Mouse (Mus musculus) embryonic facial prominence, embryonic 11.5 days (tissue): ENCODE data around the gene Wnt6. TPM values are rescaled to one million over a fixed set of nuclear protein-coding genes. Genes with fewer than 3 reads are reported as not detected.

Experiments
- ATAC-seq: fragments of 200-750 bp; cut with Nextera tagmentation; replicated peaks from 2 replicates; pipeline ENCODE4 v1.8.0; 2017; ENCODE audit warnings: low read depth; ENCODE audit not compliant: insufficient number of reproducible peaks, low FRiP score, low TSS enrichment
- DNase-seq: peaks from one replicate; pipeline ENCODE4 v3.0.0-alpha.2; 2015; ENCODE audit warnings: low spot score
- H3K27ac ChIP-seq: fragments of 300-500 bp; sonication (generic); replicated peaks from 2 replicates; pipeline ENCODE4 v1.5.1; 2014; ENCODE audit warnings: mild to moderate bottlenecking, low read depth, low read length, control low read depth
- H3K27me3 ChIP-seq: fragments of 300-500 bp; sonication (generic); 2 replicates; pipeline ENCODE4 v1.6.1; 2014; ENCODE audit warnings: mild to moderate bottlenecking, low read length, moderate library complexity, mixed read lengths; ENCODE audit not compliant: control insufficient read depth, insufficient read depth
- H3K36me3 ChIP-seq: fragments of 300-500 bp; sonication (generic); replicated peaks from 2 replicates; pipeline ENCODE4 v1.6.1; 2014; ENCODE audit warnings: low read depth, mild to moderate bottlenecking, low read length, moderate library complexity, mixed read lengths; ENCODE audit not compliant: control insufficient read depth, insufficient read depth
- H3K4me1 ChIP-seq: fragments of 300-500 bp; sonication (generic); 2 replicates; pipeline ENCODE4 v1.6.1; 2014; ENCODE audit warnings: low read length, mixed read lengths; ENCODE audit not compliant: control insufficient read depth, insufficient read depth
- H3K4me2 ChIP-seq: fragments of 300-500 bp; sonication (generic); 2 replicates; pipeline ENCODE4 v1.6.1; 2014; ENCODE audit warnings: low read depth, mild to moderate bottlenecking, control low read depth, low read length, moderate library complexity
- H3K4me3 ChIP-seq: fragments of 300-500 bp; sonication (generic); 2 replicates; pipeline ENCODE4 v1.5.1; 2014; ENCODE audit warnings: low read depth, low read length, control low read depth
- H3K9ac ChIP-seq: fragments of 300-500 bp; sonication (generic); replicated peaks from 2 replicates; pipeline ENCODE4 v1.6.1; 2014; ENCODE audit warnings: mild to moderate bottlenecking, control low read depth, low read length
- H3K9me3 ChIP-seq: fragments of 300-500 bp; sonication (generic); replicated peaks from 2 replicates; pipeline ENCODE4 v1.6.1; 2016; ENCODE audit warnings: mild to moderate bottlenecking, low read length, inconsistent platforms, mixed read lengths; ENCODE audit not compliant: control insufficient read depth
- WGBS: fragments of 180-500 bp; shearing (Covaris S2); extraction: QIAGEN DNeasy Blood & Tissue Kit; methylation state at CpG from one replicate; pipeline ENCODE4 v1.1.7; 2014; 5-methylcytosine and 5-hydroxymethylcytosine counted together
- polyA plus RNA-seq: library from polyadenylated mRNA; unstranded; fragments of >200 nt; fragmentation: Nextera tagmentation; extraction: Ambion mirVana; gene quantifications from 2 replicates; pipeline ENCODE4 v1.2.1, GENCODE M21; 2014

Wnt6 gene
- polyA plus RNA-seq, 1 experiment from 2014 or later: 15.5 TPM

GRCm38 (mm10) chr1:74833255-74833654 is 61.6 kb downstream of the Wnt6 start:
- H3K4me1 ChIP-seq: no peaks in the 10 kb centered on the region
- H3K36me3 ChIP-seq: no peaks in the 10 kb centered on the region
- H3K9me3 ChIP-seq: no peaks in the 10 kb centered on the region
- ATAC-seq (no peak), DNase-seq (no peak)
- H3K27ac ChIP-seq: no peak overlapping the region
- no peaks in the 10 kb centered on the region for H3K27me3 ChIP-seq
- no peak overlapping the region for H3K4me2 ChIP-seq
- no peak overlapping the region for H3K4me3 ChIP-seq
- H3K9ac ChIP-seq: no peak overlapping the region
- WGBS: 85% methylated on average over 3 of the region's 3 CpGs

Other genes with a start within 250 kb of the Wnt6 start
- 0.33 and 0.42 TPM in 2 replicates for gene Plcd4, start 229.0 kb upstream of the Wnt6 start, polyA plus RNA-seq
- gene Usp37, start 227.6 kb upstream of the Wnt6 start, polyA plus RNA-seq: 45.7 and 46.5 TPM in 2 replicates
- gene Zfp142, start 183.6 kb upstream of the Wnt6 start, polyA plus RNA-seq: 7.1 and 7.8 TPM in 2 replicates
- 13.7 and 18.4 TPM in 2 replicates for gene Bcs1l, start 183.6 kb upstream of the Wnt6 start, polyA plus RNA-seq
- 9.4 TPM in 2 replicates for gene Rnf25, start 170.5 kb upstream of the Wnt6 start, polyA plus RNA-seq
- 14.1 and 14.5 TPM in 2 replicates for gene Stk36, start 170.4 kb upstream of the Wnt6 start, polyA plus RNA-seq
- 29.6 and 37.1 TPM in 2 replicates for gene Ttll4, start 110.1 kb upstream of the Wnt6 start, polyA plus RNA-seq
- 11.1 and 12.3 TPM in 2 replicates for gene Cyp27a1, start 58.3 kb upstream of the Wnt6 start, polyA plus RNA-seq
- gene Prkag3, start 22.7 kb upstream of the Wnt6 start, polyA plus RNA-seq: not detected in 2 replicates
- 1.5 and 1.6 TPM in 2 replicates for gene Wnt10a, start 19.6 kb downstream of the Wnt6 start, polyA plus RNA-seq
- 0.84 and 1.1 TPM in 2 replicates for gene Cdk5r2, start 83.0 kb downstream of the Wnt6 start, polyA plus RNA-seq
- gene Fev, start 113.5 kb downstream of the Wnt6 start, polyA plus RNA-seq: 0.40 and 0.62 TPM in 2 replicates
- gene Cryba2, start 121.3 kb downstream of the Wnt6 start, polyA plus RNA-seq: 0.62 and 5.2 TPM in 2 replicates
- 0.06 TPM in 1 of 2 replicates, not detected in the other for gene Cfap65, start 163.7 kb downstream of the Wnt6 start, polyA plus RNA-seq
- gene Ihh, start 179.8 kb downstream of the Wnt6 start, polyA plus RNA-seq: 0.32 TPM in 1 of 2 replicates, not detected in the other